In genomic region chr12:64817056-64817810, GRCm38 (mm10) we compare ENCODE assay signal across 8 mouse cellular contexts.
DNase-seq lines count a peak whose midpoint lies in the region; ATAC-seq lines count a peak whose summit lies in the region.

No protein-coding gene starts in this region.

- no peak overlapping the region for H3K4me3 ChIP-seq in hindbrain, embryonic 11.5 days (ENCODE audit: low read depth, low read length)
- H3K4me3 ChIP-seq in hindbrain, embryonic 13.5 days, result no peak overlapping the region

- H3K4me1 ChIP-seq in hindbrain, embryonic 11.5 days (replicated peaks; ENCODE audit: control insufficient read depth, insufficient read depth, low read length), result no peaks in the 10 kb centered on the region
- H3K4me1 ChIP-seq in hindbrain, embryonic 13.5 days (replicated peaks), result no peaks in the 10 kb centered on the region

- H3K9me3 ChIP-seq in hindbrain, embryonic 11.5 days (ENCODE audit: control insufficient read depth, low read length), result no peaks in the 10 kb centered on the region
- H3K9me3 ChIP-seq in hindbrain, embryonic 13.5 days, result no peaks in the 10 kb centered on the region

- ATAC-seq in hindbrain, embryonic 11.5 days (ENCODE audit: low FRiP score), result no peak
- ATAC-seq in hindbrain, embryonic 13.5 days (ENCODE audit: low FRiP score), result no peak
- no peak for ATAC-seq in activated CD4-positive, CD25-positive, alpha-beta regulatory T cell, adult 4 months

- H3K27me3 ChIP-seq in hindbrain, embryonic 11.5 days (ENCODE audit: control insufficient read depth, insufficient read depth, low read length), result no peaks in the 10 kb centered on the region
- H3K27me3 ChIP-seq in hindbrain, embryonic 13.5 days, result no peaks in the 10 kb centered on the region

- WGBS in hindbrain, embryonic 11.5 days, result 62% methylated on average over 9 of the region's 9 CpGs
- WGBS in hindbrain, embryonic 13.5 days, result 60% methylated on average over 9 of the region's 9 CpGs

- no peak overlapping the region for H3K27ac ChIP-seq in hindbrain, embryonic 11.5 days (ENCODE audit: low read depth, low read length)
- H3K27ac ChIP-seq in hindbrain, embryonic 13.5 days, result no peak overlapping the region

- no peak overlapping the region for H3K4me2 ChIP-seq in hindbrain, embryonic 11.5 days (replicated peaks; ENCODE audit: low read depth, low read length)
- H3K4me2 ChIP-seq in hindbrain, embryonic 13.5 days, result no peak overlapping the region

- no peaks in the 10 kb centered on the region for H3K36me3 ChIP-seq in hindbrain, embryonic 11.5 days (ENCODE audit: control insufficient read depth, insufficient read depth, low read length)
- H3K36me3 ChIP-seq in hindbrain, embryonic 13.5 days, result no peaks in the 10 kb centered on the region

- no peak overlapping the region for H3K9ac ChIP-seq in hindbrain, embryonic 11.5 days (ENCODE audit: low read depth, low read length)
- H3K9ac ChIP-seq in hindbrain, embryonic 13.5 days, result no peak overlapping the region

- DNase-seq in hindbrain, embryonic 11.5 days (ENCODE audit: low spot score), result peak; percentile 54
- peak; percentile 26 to 67 for DNase-seq in urinary bladder, postnatal 4 days (ENCODE audit: low spot score in 2 of 2)
- no peak for DNase-seq in urinary bladder, postnatal 10 days (ENCODE audit: low spot score)
- DNase-seq in gastrocnemius, postnatal 25 days, result peak; percentile 9
- peak; percentile 24 for DNase-seq in retina, postnatal 1 day
- DNase-seq in cerebellum, adult 11-12 months, result no peak

Comparison
In these comparisons a context has a peak if more than half of its experiments do, and no peak if none do; other contexts are left out.
1. DNase-seq: peak in hindbrain, embryonic 11.5 days (single experiment), urinary bladder, postnatal 4 days (2 of 2), gastrocnemius, postnatal 25 days (single experiment) and retina, postnatal 1 day (single experiment); none in urinary bladder, postnatal 10 days (single experiment) and cerebellum, adult 11-12 months (single experiment).